Mouse (Mus musculus) liver, adult 2 months (tissue): ENCODE measurements around the gene Megf11. TPM values are rescaled to one million over a fixed set of nuclear protein-coding genes. Genes with fewer than 3 reads are reported as not detected.
"Not testable (repeated sequence)": the region's sequence is repeated elsewhere in the genome, so short reads cannot be mapped to it uniquely, and the experiment has no call there.

ENCODE experiments used
- DNase-seq: peaks from one replicate; pipeline ENCODE4 v3.0.0-alpha.2; 2011; ENCODE audit warnings: low read depth, low spot score; ENCODE audit errors: extremely low read depth
- H3K27ac ChIP-seq: fragments of 200-500 bp; replicated peaks from 2 replicates; pipeline ENCODE4 v1.5.1; 2012; ENCODE audit warnings: low read depth, mild to moderate bottlenecking, control low read depth, inconsistent platforms, low read length; ENCODE audit not compliant: insufficient read depth
- H3K27me3 ChIP-seq: fragments of 200-500 bp; 2 replicates; pipeline ENCODE4 v1.6.1; 2012; ENCODE audit warnings: mild to moderate bottlenecking, moderate library complexity, low read length, inconsistent platforms; ENCODE audit not compliant: control insufficient read depth, insufficient read depth
- H3K36me3 ChIP-seq: fragments of 200-500 bp; 2 replicates; pipeline ENCODE4 v1.6.1; 2012; ENCODE audit warnings: low read length, inconsistent platforms; ENCODE audit not compliant: control insufficient read depth, insufficient read depth
- H3K4me1 ChIP-seq: fragments of 200-500 bp; 2 replicates; pipeline ENCODE4 v1.6.1; 2011; ENCODE audit warnings: low read length; ENCODE audit not compliant: control insufficient read depth, insufficient read depth
- H3K4me3 ChIP-seq: fragments of 200-500 bp; 2 replicates; pipeline ENCODE4 v1.5.1; 2011; ENCODE audit warnings: low read depth, mild to moderate bottlenecking, control low read depth, low read length, moderate library complexity; ENCODE audit not compliant: insufficient read depth
- H3K79me2 ChIP-seq: fragments of 200-500 bp; 2 replicates; pipeline ENCODE4 v1.6.1; 2012; ENCODE audit warnings: inconsistent platforms, mild to moderate bottlenecking, low read length, moderate library complexity; ENCODE audit not compliant: control insufficient read depth, insufficient read depth
- H3K9ac ChIP-seq: fragments of 200-500 bp; 2 replicates; pipeline ENCODE4 v1.6.1; 2012; ENCODE audit warnings: low read depth, mild to moderate bottlenecking, control low read depth, inconsistent platforms, low read length
- CTCF ChIP-seq: fragments of 200-500 bp; IDR thresholded peaks from 2 replicates; pipeline ENCODE4 v1.5.1; 2011; ENCODE audit warnings: low read depth, low read length, control low read depth
- POLR2A ChIP-seq: fragments of 200-500 bp; IDR thresholded peaks from 2 replicates; pipeline ENCODE4 v1.6.1; 2011; ENCODE audit warnings: low read length, control low read depth; ENCODE audit not compliant: insufficient read depth; ENCODE audit errors: extremely low read depth
- WGBS: fragments of 180-500 bp; shearing (Covaris S2); methylation state at CpG from one replicate; pipeline ENCODE4 v1.1.7; 2018; 5-methylcytosine and 5-hydroxymethylcytosine counted together
- polyA plus RNA-seq: library from polyadenylated mRNA; depleted of rRNA; stranded (reverse); fragments of >200 nt; gene quantifications from 2 replicates; pipeline ENCODE4 v1.2.3, GENCODE M21; 2012
- total RNA-seq: library from RNA; depleted of rRNA; stranded (reverse); fragments of >200 nt; gene quantifications from 2 replicates; pipeline ENCODE4 v1.2.3, GENCODE M21; 2014

Gene Megf11
- total and polyA plus RNA-seq, 2 experiments = 0.09 to 0.13 TPM

GRCm38 (mm10) chr9:64472743-64473142, 87.3 kb downstream of the Megf11 start:
- no peak for DNase-seq
- 65% methylated on average over 6 of the region's 6 CpGs for WGBS
- no peak for TF ChIP-seq CTCF
- TF ChIP-seq POLR2A = no peak
- H3K9ac ChIP-seq = no peak overlapping the region
- H3K27ac ChIP-seq = no peak overlapping the region
- H3K36me3 ChIP-seq = no peaks in the 10 kb centered on the region
- no peaks in the 10 kb centered on the region for H3K4me1 ChIP-seq
- no peak overlapping the region for H3K4me3 ChIP-seq
- H3K27me3 ChIP-seq = no peaks in the 10 kb centered on the region
- H3K79me2 ChIP-seq = no peaks in the 10 kb centered on the region

GRCm38 (mm10) chr9:64473170-64473569, 87.7 kb downstream of the Megf11 start:
- no peaks in the 10 kb centered on the region for H3K4me1 ChIP-seq
- no peak overlapping the region for H3K4me3 ChIP-seq
- H3K27me3 ChIP-seq = no peaks in the 10 kb centered on the region
- H3K27ac ChIP-seq = no peak overlapping the region
- DNase-seq = no peak
- TF ChIP-seq CTCF = no peak
- no peaks in the 10 kb centered on the region for H3K79me2 ChIP-seq
- H3K36me3 ChIP-seq = no peaks in the 10 kb centered on the region
- WGBS = 64% methylated on average over 2 of the region's 2 CpGs
- H3K9ac ChIP-seq = no peak overlapping the region

GRCm38 (mm10) chr9:64473695-64474094, 88.3 kb downstream of the Megf11 start:
- Histone ChIP-seq H3K9ac (no peak overlapping the region), H3K27me3 (no peaks in the 10 kb centered on the region), H3K4me3 (no peak overlapping the region), H3K79me2 (no peaks in the 10 kb centered on the region), H3K4me1 (no peaks in the 10 kb centered on the region), H3K27ac (no peak overlapping the region), H3K36me3 (no peaks in the 10 kb centered on the region)
- TF ChIP-seq CTCF = no peak
- TF ChIP-seq POLR2A = no peak
- DNase-seq = no peak
- WGBS = 54% methylated on average over 4 of the region's 4 CpGs

GRCm38 (mm10) chr9:64474142-64474541, 88.7 kb downstream of the Megf11 start:
- Histone ChIP-seq H3K79me2 (no peaks in the 10 kb centered on the region), H3K9ac (no peak overlapping the region), H3K27ac (no peak overlapping the region), H3K36me3 (no peaks in the 10 kb centered on the region), H3K4me1 (no peaks in the 10 kb centered on the region), H3K27me3 (no peaks in the 10 kb centered on the region), H3K4me3 (no peak overlapping the region)
- 61% methylated on average over 4 of the region's 4 CpGs for WGBS
- TF ChIP-seq CTCF (no peak), POLR2A (no peak)
- DNase-seq = no peak

GRCm38 (mm10) chr9:64475942-64476341, 90.5 kb downstream of the Megf11 start:
- TF ChIP-seq CTCF (no peak), POLR2A (no peak)
- DNase-seq = no peak
- no peaks in the 10 kb centered on the region for H3K36me3 ChIP-seq
- no peak overlapping the region for H3K9ac ChIP-seq
- H3K27ac ChIP-seq = no peak overlapping the region
- H3K4me1 ChIP-seq = no peaks in the 10 kb centered on the region
- no peaks in the 10 kb centered on the region for H3K27me3 ChIP-seq
- H3K79me2 ChIP-seq = no peaks in the 10 kb centered on the region
- H3K4me3 ChIP-seq = no peak overlapping the region
- WGBS = 72% methylated on average over 2 of the region's 2 CpGs

- not testable (repeated sequence) for H3K27me3 ChIP-seq, H3K9ac ChIP-seq, DNase-seq, H3K79me2 ChIP-seq, H3K27ac ChIP-seq, H3K36me3 ChIP-seq, H3K4me3 ChIP-seq, H3K4me1 ChIP-seq
- WGBS = 88% methylated on average over 7 of the region's 7 CpGs
Observed at GRCm38 (mm10) chr9:64477397-64477796, 92.0 kb downstream of the Megf11 start.
